Mouse (Mus musculus) MN1 (cell line): Measurements from ENCODE around the gene Hspd1.
A peak's percentile ranks its signal among the peaks of the same experiment; 100 is the strongest.

ENCODE experiments used
- DNase-seq: peaks from one replicate; pipeline ENCODE4 v3.0.0-alpha.2; 2016; ENCODE audit warnings: low spot score

The Hspd1 gene

DNA sequence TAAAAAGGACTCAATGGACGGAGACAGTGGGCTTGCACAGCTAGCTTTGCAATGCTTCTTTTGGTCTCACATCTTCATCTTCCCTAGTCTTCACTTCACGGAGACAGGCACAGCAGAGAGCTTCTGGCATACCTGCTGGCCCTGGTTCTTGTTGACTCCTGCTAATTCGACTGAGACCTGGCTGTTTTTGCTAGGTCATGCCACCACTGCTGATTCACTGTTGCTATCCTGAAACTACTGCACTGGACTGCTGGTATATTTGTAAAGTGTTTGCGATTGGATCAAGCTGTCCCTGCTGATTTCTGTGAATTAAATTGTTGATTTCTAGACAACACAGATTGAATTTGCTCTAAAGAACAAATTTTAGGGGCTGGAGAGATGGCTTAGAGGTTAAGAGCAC, 46.4 kb downstream of the Hspd1 start:
- no peak for DNase-seq

DNA sequence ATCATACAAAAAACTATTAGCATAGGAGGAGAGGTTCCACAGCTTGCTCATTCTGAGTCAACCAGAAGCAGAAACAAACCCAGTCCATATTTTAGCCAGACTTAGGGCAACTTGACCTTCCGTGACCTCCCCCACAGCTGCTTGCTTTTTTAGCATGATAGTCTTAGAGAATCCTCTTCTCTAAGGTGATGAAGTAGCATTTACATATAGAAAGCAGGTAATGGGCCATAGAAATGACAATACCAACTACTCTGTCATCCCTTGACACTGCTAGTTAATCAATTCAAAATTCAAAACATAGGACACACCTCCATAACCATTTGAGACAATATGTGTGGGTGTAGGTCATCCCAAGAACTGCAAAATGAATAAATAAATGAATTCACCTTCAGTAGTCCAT, 48.1 kb downstream of the Hspd1 start:
- DNase-seq, result no peak

DNA sequence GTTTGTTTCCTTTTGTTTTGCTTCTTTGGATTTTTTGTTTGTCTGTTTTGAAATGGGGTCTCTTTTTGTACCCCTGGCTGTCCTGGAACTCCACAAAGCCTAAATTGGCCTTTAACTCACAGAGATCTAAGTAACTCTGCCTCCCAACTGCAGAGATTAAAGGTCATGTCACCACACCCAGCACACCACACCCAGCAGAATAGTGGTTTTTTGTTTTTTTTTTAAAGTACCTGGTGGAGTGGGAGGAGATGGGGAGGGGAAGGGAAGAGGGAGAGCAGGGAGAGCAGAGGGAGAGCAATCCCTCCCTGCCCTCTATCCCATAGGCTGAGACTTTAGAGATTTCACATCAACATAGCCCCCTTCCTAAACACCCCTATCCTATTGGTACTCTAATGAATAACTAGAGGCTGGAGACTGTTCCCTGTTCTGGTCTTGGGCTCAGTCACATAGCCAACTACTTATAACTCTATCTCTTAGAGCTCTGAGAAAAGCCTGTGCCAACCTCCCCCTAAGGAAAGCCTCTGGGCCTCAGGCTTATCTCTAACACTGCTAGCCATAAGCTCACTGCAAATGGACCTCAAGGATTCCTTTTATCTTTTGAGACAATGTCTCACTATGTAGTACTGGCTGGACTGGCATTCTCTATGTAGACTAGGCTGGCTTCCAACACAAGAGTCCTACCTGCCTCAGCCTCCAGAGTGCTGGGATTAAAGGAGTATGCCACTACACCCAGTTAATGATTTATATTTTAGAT, 56.8 kb downstream of the Hspd1 start:
- DNase-seq, result no peak

DNA sequence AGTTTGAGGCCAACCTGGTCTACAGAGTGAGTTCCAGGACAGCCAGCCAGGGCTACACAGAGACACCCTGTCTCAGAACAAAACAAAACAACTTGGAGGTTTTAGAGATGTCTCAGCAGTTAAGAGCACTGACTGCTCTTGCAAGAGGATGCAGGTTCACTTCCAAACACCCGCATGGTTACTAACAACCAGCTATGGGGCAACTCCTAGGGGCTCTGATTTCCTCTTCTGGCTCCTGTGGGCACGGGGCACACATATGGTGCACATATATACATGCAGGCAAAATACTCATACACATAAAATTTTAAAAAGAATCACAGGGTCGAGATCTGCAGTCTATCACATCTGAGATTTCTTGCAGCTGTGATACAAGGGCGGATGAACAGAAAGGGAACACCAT, 58.6 kb downstream of the Hspd1 start:
- DNase-seq, result no peak

DNA sequence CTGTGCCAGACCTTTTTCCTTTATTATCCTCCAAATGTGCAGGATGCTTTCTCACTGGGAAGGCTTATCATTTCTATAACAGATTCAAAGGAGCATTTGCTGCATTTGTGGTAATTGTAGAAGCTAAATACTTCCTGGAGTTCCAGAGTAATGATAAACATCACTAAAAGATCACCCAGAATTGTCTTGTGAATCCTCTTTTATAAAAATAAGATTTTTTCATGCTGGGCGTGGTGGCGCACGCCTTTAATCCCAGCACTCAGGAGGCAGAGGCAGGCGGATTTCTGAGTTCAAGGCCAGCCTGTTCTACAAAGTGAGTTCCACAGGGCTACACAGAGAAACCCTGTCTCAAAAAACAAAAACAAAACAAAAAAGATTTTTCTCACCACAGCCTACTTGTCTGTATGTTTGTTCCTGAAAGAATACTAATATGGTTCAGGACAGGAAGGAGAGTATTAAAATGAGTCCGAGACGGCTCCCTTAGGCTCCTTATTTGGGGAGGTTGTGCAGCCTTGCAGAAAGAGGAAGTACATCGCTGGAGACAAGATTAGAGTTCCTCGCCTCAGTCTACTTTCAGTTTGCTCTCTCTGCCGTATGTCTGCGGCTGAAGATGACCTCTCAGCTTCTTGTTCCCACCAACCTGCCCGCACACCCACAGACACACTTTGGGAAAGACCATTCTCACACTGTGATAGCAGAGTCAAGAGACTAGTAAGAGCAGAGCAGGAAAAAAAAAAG, 59.4 kb downstream of the Hspd1 start:
- DNase-seq, result peak; percentile 7

DNA sequence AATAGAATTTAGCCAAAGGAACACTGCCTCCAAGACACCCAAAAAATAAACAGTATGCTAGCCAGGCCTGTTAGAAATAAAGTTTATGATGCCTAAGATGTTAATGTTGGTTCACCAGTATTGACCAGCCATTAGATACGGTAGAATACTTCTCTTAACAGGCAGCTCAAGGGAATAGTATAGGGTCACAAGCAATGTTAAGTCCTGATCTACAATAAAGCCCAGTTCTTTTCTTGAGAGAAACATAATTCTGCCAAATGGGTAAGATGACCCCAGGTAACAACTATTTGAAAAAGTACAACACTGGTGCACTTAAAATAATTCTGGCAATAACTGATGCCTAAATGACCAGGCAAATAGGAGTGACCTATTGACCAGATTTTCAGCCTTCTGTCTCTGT, 60.1 kb downstream of the Hspd1 start:
- DNase-seq, result no peak
